Mouse (Mus musculus) heart, postnatal 0 days (tissue): ENCODE results near the gene Alox5ap. TPM values are rescaled to one million over a fixed set of nuclear protein-coding genes. Genes with fewer than 3 reads are reported as not detected.

Experiments used
- ATAC-seq: fragments of 200-750 bp; cut with Nextera tagmentation; 2 replicates; pipeline ENCODE4 v1.8.0; 2017; ENCODE audit warnings: low read depth, moderate number of reproducible peaks, moderate library complexity; ENCODE audit not compliant: insufficient read depth
- DNase-seq: peaks from one replicate; pipeline ENCODE4 v3.0.0-alpha.2; 2016; ENCODE audit warnings: low spot score
- H3K27ac ChIP-seq: fragments of 300-500 bp; sonication (generic); 2 replicates; pipeline ENCODE4 v1.5.1; 2014; ENCODE audit warnings: low read depth, mild to moderate bottlenecking
- H3K27me3 ChIP-seq: fragments of 300-500 bp; sonication (generic); 2 replicates; pipeline ENCODE4 v1.6.1; 2014; ENCODE audit warnings: low read length, mixed read lengths; ENCODE audit not compliant: control insufficient read depth, insufficient read depth
- H3K36me3 ChIP-seq: fragments of 300-500 bp; sonication (generic); replicated peaks from 2 replicates; pipeline ENCODE4 v1.6.1; 2014; ENCODE audit warnings: low read length, mixed read lengths; ENCODE audit not compliant: control insufficient read depth, insufficient read depth
- H3K4me1 ChIP-seq: fragments of 300-500 bp; sonication (generic); 2 replicates; pipeline ENCODE4 v1.6.1; 2014; ENCODE audit warnings: antibody characterized with exemption; ENCODE audit not compliant: control insufficient read depth, insufficient read depth
- H3K4me2 ChIP-seq: fragments of 300-500 bp; sonication (generic); 2 replicates; pipeline ENCODE4 v1.6.1; 2014; ENCODE audit warnings: low read depth, mild to moderate bottlenecking, low read length, moderate library complexity
- H3K4me3 ChIP-seq: fragments of 300-500 bp; sonication (generic); 2 replicates; pipeline ENCODE4 v1.5.1; 2014; ENCODE audit warnings: low read depth, low read length
- H3K9ac ChIP-seq: fragments of 300-500 bp; sonication (generic); replicated peaks from 2 replicates; pipeline ENCODE4 v1.6.1; 2014; ENCODE audit warnings: low read depth, low read length, mixed read lengths
- H3K9me3 ChIP-seq: fragments of 300-500 bp; sonication (generic); replicated peaks from 2 replicates; pipeline ENCODE4 v1.6.1; 2016; ENCODE audit warnings: low read length; ENCODE audit not compliant: control insufficient read depth
- CTCF ChIP-seq: IDR thresholded peaks from 2 replicates; pipeline ENCODE4 v1.5.1; 2016; ENCODE audit warnings: antibody characterized with exemption, control low read depth, low read depth
- EP300 ChIP-seq: IDR thresholded peaks from 2 replicates; pipeline ENCODE4 v1.6.1; 2016; ENCODE audit warnings: antibody characterized with exemption, low read depth
- WGBS: fragments of 180-500 bp; shearing (Covaris S2); extraction: QIAGEN DNeasy Blood & Tissue Kit; methylation state at CpG from one replicate; pipeline ENCODE4 v1.1.7; 2014; 5-methylcytosine and 5-hydroxymethylcytosine counted together
- polyA plus RNA-seq: library from polyadenylated mRNA; unstranded; fragments of >200 nt; fragmentation: Nextera tagmentation; extraction: Ambion mirVana; gene quantifications from 2 replicates; pipeline ENCODE4 v1.2.1, GENCODE M21; 2015
- total RNA-seq: library from RNA; depleted of rRNA; stranded (reverse); fragments of >200 nt; gene quantifications from 2 replicates; pipeline ENCODE4 v1.2.3, GENCODE M21; 2014; ENCODE audit warnings: low replicate concordance

Gene Alox5ap
- total and polyA plus RNA-seq, 2 experiments from 2014 or later, result 5.2 to 9.2 TPM

GRCm38 (mm10) chr5:149329098-149329887 lies 64.7 kb downstream of the Alox5ap start:
- no peak overlapping the region for H3K4me3 ChIP-seq
- H3K27me3 ChIP-seq, result no peaks in the 10 kb centered on the region
- no peak overlapping the region for H3K27ac ChIP-seq
- DNase-seq (no peak), ATAC-seq (no peak)
- H3K4me2 ChIP-seq, result no peak overlapping the region
- no peaks in the 10 kb centered on the region; the same call in 1 of the 2 replicates for H3K4me1 ChIP-seq
- no peaks in the 10 kb centered on the region for H3K9me3 ChIP-seq
- H3K36me3 ChIP-seq, result no peaks in the 10 kb centered on the region
- 61% methylated on average over 12 of the region's 12 CpGs for WGBS
- TF ChIP-seq EP300 (no peak), CTCF (no peak)
- H3K9ac ChIP-seq, result no peak overlapping the region

DNA sequence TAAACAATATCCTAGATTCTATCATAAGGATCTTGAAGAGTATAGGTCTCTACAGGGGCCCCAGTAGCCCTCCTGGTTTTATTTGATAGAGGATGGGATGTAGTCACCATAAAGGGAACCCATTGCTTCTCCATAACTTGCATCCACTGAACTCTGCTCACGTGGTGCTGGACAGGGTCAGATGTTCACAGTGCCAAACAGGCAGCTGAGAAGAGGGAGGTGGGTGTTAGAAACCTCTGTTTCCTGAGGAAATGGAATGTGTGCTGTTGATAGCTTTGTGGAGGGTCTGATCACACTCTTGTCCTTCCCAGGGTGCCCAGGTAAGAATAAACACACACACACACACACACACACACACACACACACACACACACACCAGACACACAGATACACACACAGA lies 66.0 kb downstream of the Alox5ap start:
- Histone ChIP-seq H3K27me3 (no peaks in the 10 kb centered on the region), H3K36me3 (no peaks in the 10 kb centered on the region), H3K27ac (no peak overlapping the region), H3K9me3 (no peaks in the 10 kb centered on the region), H3K4me3 (no peak overlapping the region), H3K4me1 (no peaks in the 10 kb centered on the region), H3K9ac (no peak overlapping the region), H3K4me2 (no peak overlapping the region)
- 35% methylated on average over 1 of the region's 1 CpGs for WGBS
- TF ChIP-seq CTCF (no peak), EP300 (no peak)
- DNase-seq, result no peak
- ATAC-seq, result no peak

DNA sequence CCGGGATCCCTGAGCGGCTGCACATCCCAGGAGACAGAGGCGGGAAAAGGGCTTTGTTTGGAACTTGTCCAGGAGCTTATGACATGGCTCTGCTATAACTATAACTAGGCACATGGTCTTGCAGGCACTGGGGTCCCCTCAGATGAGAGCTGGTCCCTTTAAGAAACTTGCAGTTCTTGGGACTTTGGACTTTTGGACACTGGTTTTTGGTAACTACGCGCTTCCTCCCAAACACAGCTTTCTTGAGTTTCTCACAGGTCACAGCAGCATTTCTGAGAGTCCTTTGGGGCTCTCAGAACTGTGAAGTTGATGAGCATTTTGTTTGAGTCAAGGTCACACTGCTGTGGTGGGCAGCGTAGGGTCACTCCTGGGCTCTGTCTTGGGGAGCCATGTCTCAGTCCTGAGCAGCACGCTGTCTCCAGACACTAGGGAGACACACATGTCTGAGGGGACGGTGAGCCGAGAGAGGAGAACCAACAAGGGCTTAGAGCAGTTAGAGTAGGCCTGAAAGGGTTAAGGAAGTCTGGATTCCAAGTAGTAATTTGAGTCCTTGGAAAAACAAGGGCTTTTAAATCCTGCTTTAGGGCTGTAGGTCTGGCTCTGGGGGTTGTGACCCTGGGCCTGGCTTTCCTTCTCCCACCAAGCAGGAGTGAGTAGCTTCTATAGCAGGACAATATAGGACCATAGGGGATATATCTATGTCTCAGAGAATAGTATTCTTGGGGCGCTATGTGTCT lies 67.0 kb downstream of the Alox5ap start:
- ATAC-seq (no peak), DNase-seq (no peak)
- Histone ChIP-seq H3K27me3 (no peaks in the 10 kb centered on the region), H3K9me3 (no peaks in the 10 kb centered on the region), H3K27ac (no peak overlapping the region), H3K36me3 (no peaks in the 10 kb centered on the region), H3K9ac (no peak overlapping the region), H3K4me1 (no peaks in the 10 kb centered on the region), H3K4me2 (no peak overlapping the region), H3K4me3 (no peak overlapping the region)
- WGBS, result 52% methylated on average over 10 of the region's 10 CpGs
- TF ChIP-seq CTCF (no peak), EP300 (no peak)

GRCm38 (mm10) chr5:149332787-149333186 lies 68.2 kb downstream of the Alox5ap start:
- Histone ChIP-seq H3K36me3 (no peaks in the 10 kb centered on the region), H3K4me3 (no peak overlapping the region), H3K9me3 (no peaks in the 10 kb centered on the region), H3K27me3 (no peaks in the 10 kb centered on the region), H3K9ac (no peak overlapping the region), H3K4me2 (no peak overlapping the region), H3K27ac (no peak overlapping the region), H3K4me1 (no peaks in the 10 kb centered on the region)
- WGBS, result 92% methylated on average over 4 of the region's 4 CpGs
- DNase-seq, result no peak
- ATAC-seq, result no peak
- no peak for TF ChIP-seq CTCF

GRCm38 (mm10) chr5:149333941-149334698 lies 69.6 kb downstream of the Alox5ap start:
- 83% methylated on average over 8 of the region's 8 CpGs for WGBS
- H3K9ac ChIP-seq, result no peak overlapping the region
- no peak overlapping the region for H3K27ac ChIP-seq
- ATAC-seq (no peak), DNase-seq (no peak)
- H3K4me3 ChIP-seq, result no peak overlapping the region
- no peak for TF ChIP-seq EP300
- no peak overlapping the region for H3K4me2 ChIP-seq
- H3K9me3 ChIP-seq, result no peaks in the 10 kb centered on the region
- H3K4me1 ChIP-seq, result peaks cover 3% of the 10 kb centered on the region; the same call in 1 of the 2 replicates
- H3K27me3 ChIP-seq, result no peaks in the 10 kb centered on the region
- no peaks in the 10 kb centered on the region for H3K36me3 ChIP-seq
